Mouse (Mus musculus) cerebellum, postnatal 4 days (tissue): ENCODE results near the gene Cadps.
A peak's percentile ranks its signal among the peaks of the same experiment; 100 is the strongest.
"Not testable (repeated sequence)": the region's sequence is repeated elsewhere in the genome, so short reads cannot be mapped to it uniquely, and the experiment has no call there.

Experiments
- DNase-seq, 2 experiments: peaks; one replicate each; pipeline ENCODE4 v3.0.0; 2022; ENCODE audit warnings: low spot score in 2 of 2, mixed read lengths in 1 of 2

Cadps gene

DNA sequence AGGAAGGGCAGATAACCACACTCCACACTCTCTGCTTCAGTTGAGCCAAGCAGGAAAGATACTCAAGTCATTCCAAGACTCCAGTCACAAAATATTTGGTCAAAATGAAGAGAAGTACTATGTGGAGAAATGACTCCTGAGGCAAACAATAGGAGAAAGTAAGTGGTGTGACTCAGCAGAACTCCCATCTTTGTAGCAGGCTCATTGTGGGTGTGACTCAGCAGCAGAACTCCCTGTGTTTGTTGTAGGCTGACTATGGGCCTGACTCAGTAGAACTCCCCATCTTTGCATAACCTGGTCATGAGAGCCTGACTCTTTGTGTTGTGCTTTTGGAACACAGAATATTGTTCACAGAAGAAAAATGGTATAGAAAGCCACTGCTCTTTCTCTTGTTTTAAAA is 231.1 kb downstream of the Cadps start:
- DNase-seq: no peak

GRCm38 (mm10) chr14:12583536-12583935 is 239.3 kb downstream of the Cadps start:
- DNase-seq: no peak

GRCm38 (mm10) chr14:12581657-12582056 is 241.2 kb downstream of the Cadps start:
- DNase-seq: no peak

- DNase-seq: no peak
Observed at GRCm38 (mm10) chr14:12580786-12581185, 242.1 kb downstream of the Cadps start.

- no peak for DNase-seq
Observed at GRCm38 (mm10) chr14:12578156-12578555, 244.7 kb downstream of the Cadps start.

DNA sequence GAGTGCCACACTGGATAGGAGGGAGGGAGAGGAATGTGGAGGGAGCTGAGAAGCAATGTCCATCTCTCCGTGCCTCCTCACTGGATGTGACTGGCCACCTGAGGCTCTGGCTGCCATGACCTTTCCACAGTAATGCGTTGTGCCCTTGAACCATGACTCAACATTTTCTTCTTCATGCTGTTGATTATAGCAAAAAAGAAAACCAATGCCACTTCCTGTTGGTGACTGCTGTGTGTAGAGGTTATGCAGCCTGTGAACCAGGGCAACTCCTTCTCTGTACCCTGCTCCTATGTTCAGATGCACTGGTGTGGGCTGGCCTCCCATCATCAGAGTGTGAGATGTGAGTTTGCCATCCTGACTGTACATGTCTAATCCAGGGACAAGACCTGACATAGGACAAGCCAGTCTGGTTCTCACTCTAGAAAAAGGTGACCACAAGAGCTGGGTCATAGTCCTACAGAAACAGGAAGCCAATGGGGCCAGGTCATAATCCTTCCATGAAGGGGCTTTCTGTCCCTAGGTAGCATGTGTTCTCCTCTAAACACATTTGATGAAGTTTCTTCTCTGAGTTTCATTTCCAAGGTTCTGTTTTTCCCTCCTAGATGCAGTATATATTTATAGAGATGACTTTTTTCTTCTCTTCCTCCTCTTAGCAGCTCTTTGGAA is 245.3 kb downstream of the Cadps start:
- no peak for DNase-seq

- peak in 1 of 2 experiments; percentile 47 for DNase-seq
Observed at GRCm38 (mm10) chr14:12575105-12575504, 247.8 kb downstream of the Cadps start.

DNA sequence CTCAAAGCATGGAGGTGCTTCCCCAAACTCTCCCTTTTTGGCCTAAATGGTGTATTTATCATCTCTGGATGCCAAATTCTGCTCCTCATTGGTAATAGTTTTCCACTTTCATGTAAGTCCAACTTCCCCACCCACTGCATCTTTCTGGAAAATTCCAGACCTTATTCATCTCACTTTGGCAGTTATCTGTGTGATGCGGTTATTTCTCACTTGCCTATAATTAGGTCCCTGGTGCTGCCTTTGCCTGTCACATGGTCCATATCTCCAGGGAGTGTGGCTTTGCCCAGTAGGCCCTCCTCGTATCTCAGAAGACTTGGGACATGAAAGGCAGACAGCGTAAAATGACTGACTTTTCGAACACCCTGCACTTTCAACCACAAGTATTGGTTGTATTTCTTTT is 248.5 kb downstream of the Cadps start:
- DNase-seq: no peak

DNA sequence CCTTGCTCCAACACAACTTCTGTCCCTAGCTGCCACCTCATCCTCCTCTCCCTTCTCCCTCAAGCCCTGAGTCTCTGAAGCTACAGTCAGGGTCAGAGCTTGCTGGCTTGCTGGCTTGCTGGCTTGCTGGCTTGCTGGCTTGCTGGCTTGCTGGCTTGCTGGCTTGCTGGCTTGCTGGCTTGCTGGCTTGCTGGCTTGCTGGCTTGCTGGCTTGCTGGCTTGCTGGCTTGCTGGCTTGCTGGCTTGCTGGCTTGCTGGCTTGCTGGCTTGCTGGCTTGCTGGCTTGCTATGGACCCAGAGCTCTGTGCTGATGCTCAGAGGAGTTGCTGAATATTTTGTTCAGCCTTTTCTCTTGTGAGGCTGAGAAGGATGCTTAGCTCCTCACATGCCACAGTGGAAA is 261.1 kb downstream of the Cadps start:
- not testable (repeated sequence) for DNase-seq

GRCm38 (mm10) chr14:12560233-12560577 is 262.7 kb downstream of the Cadps start:
- DNase-seq: no peak

GRCm38 (mm10) chr14:12559574-12560232 is 263.2 kb downstream of the Cadps start:
- DNase-seq: no peak

DNA sequence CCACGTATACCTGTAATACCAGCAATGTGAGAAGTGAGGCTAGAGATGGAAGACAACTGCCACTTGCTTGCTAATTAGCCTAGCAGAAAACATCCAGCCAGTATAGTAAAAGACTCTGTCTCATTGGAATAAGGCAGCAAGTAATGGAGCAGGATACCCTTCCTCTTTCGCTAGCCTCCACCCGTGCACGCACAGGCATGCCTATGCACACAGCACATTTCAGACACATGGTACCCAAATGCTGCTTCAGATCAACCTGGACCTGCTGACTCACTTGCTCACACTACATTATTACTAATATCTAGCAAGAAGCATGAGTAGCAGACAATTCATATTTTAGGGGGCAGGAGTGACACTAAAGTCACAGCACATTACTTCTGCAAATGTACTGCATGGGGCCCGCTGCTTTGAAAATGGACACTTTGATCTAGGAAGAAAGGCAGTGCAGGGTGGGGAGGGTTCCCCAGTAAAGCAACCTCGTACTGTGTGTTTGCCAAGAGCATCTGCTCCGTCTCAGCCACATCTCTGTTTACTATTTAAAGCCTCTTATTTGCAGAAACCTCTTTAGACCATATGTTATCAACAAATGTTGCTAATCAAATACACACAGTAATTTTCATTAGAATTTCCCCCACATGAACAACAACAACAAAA is 263.8 kb downstream of the Cadps start:
- DNase-seq: no peak

- no peak for DNase-seq
Observed at GRCm38 (mm10) chr14:12554486-12554885, 268.4 kb downstream of the Cadps start.

GRCm38 (mm10) chr14:12551353-12551752 is 271.5 kb downstream of the Cadps start:
- DNase-seq: no peak

DNA sequence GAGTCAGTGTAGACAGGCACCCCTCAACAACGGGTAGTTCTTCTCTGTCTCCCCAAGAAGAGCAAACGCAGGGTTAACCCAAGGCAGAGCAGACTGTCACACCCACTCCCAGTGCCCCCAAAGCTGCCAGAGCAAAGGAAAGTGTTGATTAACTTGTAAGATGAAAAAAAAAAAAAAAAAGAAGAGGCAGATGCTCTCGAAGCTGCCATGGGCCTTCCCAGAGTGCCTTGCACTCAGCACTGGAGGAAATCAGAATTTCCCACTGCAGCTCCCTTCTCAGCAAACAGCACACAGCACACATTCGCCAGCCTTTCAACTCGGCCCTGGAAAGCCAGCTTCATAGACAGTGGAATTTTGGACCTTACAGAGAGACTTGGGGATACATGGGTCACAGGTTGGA is 271.9 kb downstream of the Cadps start:
- no peak for DNase-seq

DNA sequence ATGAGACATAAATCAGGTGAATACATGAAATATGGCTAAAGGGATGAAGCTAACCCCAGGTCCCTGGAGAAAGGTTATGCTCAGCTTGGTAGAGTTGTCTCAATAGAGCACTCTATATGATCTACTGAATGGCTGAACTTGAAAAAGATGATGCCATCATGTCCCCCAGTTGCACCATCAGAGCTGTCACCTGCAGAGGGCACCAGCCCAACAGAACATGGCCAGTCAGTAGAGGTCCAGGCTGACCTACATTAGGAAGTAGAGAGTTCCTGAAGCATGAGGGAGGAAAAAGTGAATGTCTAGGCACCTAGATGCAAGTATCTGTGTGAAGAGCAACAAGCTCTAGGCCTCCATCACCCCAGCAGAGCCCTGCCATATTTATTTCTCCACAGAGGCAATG is 273.6 kb downstream of the Cadps start:
- no peak for DNase-seq

- no peak for DNase-seq
Observed at GRCm38 (mm10) chr14:12547496-12547895, 275.4 kb downstream of the Cadps start.

GRCm38 (mm10) chr14:12541733-12542132 is 281.1 kb downstream of the Cadps start:
- DNase-seq: no peak

GRCm38 (mm10) chr14:12539071-12539470 is 283.8 kb downstream of the Cadps start:
- DNase-seq: no peak

DNA sequence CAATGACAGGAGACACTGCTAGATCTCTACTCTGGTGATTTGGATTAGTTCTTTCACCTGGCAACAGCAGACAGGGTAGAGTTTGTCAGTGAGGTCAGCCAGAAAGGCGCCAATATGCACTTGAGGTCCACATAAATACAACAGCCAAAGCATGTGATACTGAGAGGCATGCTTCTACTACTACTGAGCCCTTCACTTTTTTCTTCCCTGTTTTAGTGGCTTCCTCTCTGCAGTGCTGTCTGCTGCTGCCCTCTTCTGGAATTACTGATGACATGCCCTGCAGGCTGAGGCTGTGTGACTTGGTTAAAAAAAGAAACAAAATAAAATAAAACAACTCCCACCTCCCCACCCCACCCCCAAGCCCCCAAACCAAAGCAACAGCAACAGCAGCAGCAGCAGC is 291.8 kb downstream of the Cadps start:
- peak in 1 of 2 experiments; percentile 34 for DNase-seq

DNA sequence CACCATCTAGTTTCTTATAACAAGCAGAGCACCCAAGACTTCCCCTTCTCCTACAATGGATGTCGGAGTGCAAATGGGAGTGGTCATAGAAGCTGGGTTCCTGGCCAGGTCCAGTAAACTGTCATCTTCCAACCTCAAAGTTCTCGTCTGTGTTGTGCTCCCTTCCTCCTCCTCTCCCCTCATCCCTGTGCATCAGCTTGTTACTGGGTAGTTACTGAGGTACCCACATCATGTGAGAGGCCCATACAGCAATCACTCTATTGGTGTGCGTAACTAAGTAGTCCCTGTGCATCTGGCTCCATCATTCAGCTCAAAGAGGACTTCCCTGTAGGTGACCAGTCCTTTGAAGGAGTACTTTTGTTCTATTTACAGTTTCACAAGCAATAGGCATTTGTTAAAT is 292.3 kb downstream of the Cadps start:
- no peak for DNase-seq

- DNase-seq: peak in 1 of 2 experiments; percentile 51
Observed at GRCm38 (mm10) chr14:12529961-12530542, 292.8 kb downstream of the Cadps start.

- DNase-seq: no peak
Observed at GRCm38 (mm10) chr14:12527296-12527695, 295.6 kb downstream of the Cadps start.
